Mouse (Mus musculus) MEL (cell line): Measurements from ENCODE around the gene Rcan1. TPM values are rescaled to one million over a fixed set of nuclear protein-coding genes. Genes with fewer than 3 reads are reported as not detected.

Experiments
- DNase-seq: peaks from one replicate; pipeline ENCODE4 v3.0.0; 2011; ENCODE audit warnings: low read depth, low spot score
- H3K27ac ChIP-seq: 2 replicates; pipeline ENCODE4 v1.5.1; 2012; ENCODE audit warnings: low read depth, mild to moderate bottlenecking, control low read depth, low read length, moderate library complexity; ENCODE audit not compliant: control insufficient read depth
- H3K27me3 ChIP-seq, 2 experiments: fragments of 150-350 bp in 1 of 2; sonication (generic) in 1 of 2; 2 replicates each; pipeline ENCODE4 v1.6.1; 2012; ENCODE audit warnings: low read length in 2 of 2, mild to moderate bottlenecking in 2 of 2, improper control_type of control experiment in 1 of 2, moderate library complexity in 1 of 2; ENCODE audit not compliant: insufficient read depth in 2 of 2, control insufficient read depth in 1 of 2
- H3K36me3 ChIP-seq, 2 experiments: 2 replicates each; pipeline ENCODE4 v1.6.1; 2012 to 2014; ENCODE audit warnings: low read length in 2 of 2, improper control_type of control experiment in 1 of 2, inconsistent platforms in 1 of 2, mild to moderate bottlenecking in 1 of 2; ENCODE audit not compliant: insufficient read depth in 2 of 2, control insufficient read depth in 1 of 2
- H3K4me1 ChIP-seq, 2 experiments: fragments of 150-350 bp in 1 of 2; sonication (generic) in 1 of 2; 2 replicates each; pipeline ENCODE4 v1.6.1; 2012; ENCODE audit warnings: low read length in 2 of 2, improper control_type of control experiment in 1 of 2, mild to moderate bottlenecking in 1 of 2; ENCODE audit not compliant: insufficient read depth in 2 of 2, control insufficient read depth in 1 of 2
- H3K4me3 ChIP-seq, 2 experiments: fragments of 150-350 bp in 1 of 2; sonication (generic) in 1 of 2; 2 replicates each; pipeline ENCODE4 v1.5.1; 2012; ENCODE audit warnings: low read depth in 2 of 2, low read length in 2 of 2, mild to moderate bottlenecking in 2 of 2, moderate library complexity in 2 of 2, control low read depth in 1 of 2, improper control_type of control experiment in 1 of 2; ENCODE audit not compliant: control insufficient read depth in 1 of 2, insufficient read depth in 1 of 2
- H3K79me2 ChIP-seq: 2 replicates; pipeline ENCODE4 v1.6.1; 2012; ENCODE audit warnings: mild to moderate bottlenecking, low read length, moderate library complexity; ENCODE audit not compliant: control insufficient read depth, poor library complexity, insufficient read depth
- H3K9ac ChIP-seq: 2 replicates; pipeline ENCODE4 v1.6.1; 2012; ENCODE audit warnings: low read depth, mild to moderate bottlenecking, control low read depth, low read length, moderate library complexity; ENCODE audit not compliant: control insufficient read depth, poor library complexity, severe bottlenecking
- H3K9me3 ChIP-seq: fragments of 150-350 bp; sonication (generic); replicated peaks from 2 replicates; pipeline ENCODE4 v1.6.1; 2012; ENCODE audit warnings: mild to moderate bottlenecking, low read length, improper control_type of control experiment, moderate library complexity; ENCODE audit not compliant: insufficient read depth
- CHD1 ChIP-seq: IDR thresholded peaks from 2 replicates; pipeline ENCODE4 v1.6.1; 2012; ENCODE audit warnings: low read depth, mild to moderate bottlenecking, inconsistent platforms, low read length, improper control_type of control experiment
- CHD2 ChIP-seq: IDR thresholded peaks from 2 replicates; pipeline ENCODE4 v1.6.1; 2011; ENCODE audit warnings: low read length, improper control_type of control experiment
- CTCF ChIP-seq, 3 experiments: IDR thresholded peaks in 2 of 3; conservative IDR thresholded peaks in 1 of 3; 2 replicates each; pipeline ENCODE4 v1.5.1; 2011 to 2012; ENCODE audit warnings: low read length in 3 of 3, low read depth in 2 of 3, mild to moderate bottlenecking in 2 of 3, improper control_type of control experiment in 1 of 3, inconsistent platforms in 1 of 3, mixed read lengths in 1 of 3, moderate library complexity in 1 of 3; ENCODE audit not compliant: control insufficient read depth in 1 of 3, insufficient read depth in 1 of 3, poor library complexity in 1 of 3, severe bottlenecking in 1 of 3
- EP300 ChIP-seq, 2 experiments: IDR thresholded peaks; 2 replicates each; pipeline ENCODE4 v1.6.1; 2011; ENCODE audit warnings: improper control_type of control experiment in 2 of 2, low read length in 2 of 2, low read depth in 1 of 2, mild to moderate bottlenecking in 1 of 2
- GATA1 ChIP-seq: IDR thresholded peaks from 2 replicates; pipeline ENCODE4 v1.6.1; 2011; ENCODE audit warnings: low read depth, low read length, improper control_type of control experiment
- JUND ChIP-seq: IDR thresholded peaks from 2 replicates; pipeline ENCODE4 v1.6.1; 2011; ENCODE audit warnings: low read depth, mild to moderate bottlenecking, improper control_type of control experiment, low read length
- MAX ChIP-seq: IDR thresholded peaks from 2 replicates; pipeline ENCODE4 v1.6.1; 2011; ENCODE audit warnings: low read length, improper control_type of control experiment
- MAZ ChIP-seq: IDR thresholded peaks from 2 replicates; pipeline ENCODE4 v1.6.1; 2012; ENCODE audit warnings: low read depth, mild to moderate bottlenecking, inconsistent platforms, low read length, improper control_type of control experiment
- MEF2A ChIP-seq: IDR thresholded peaks from 2 replicates; pipeline ENCODE4 v1.6.1; 2014; ENCODE audit warnings: low read depth, mild to moderate bottlenecking, inconsistent platforms, low read length, improper control_type of control experiment; ENCODE audit not compliant: poor library complexity, insufficient replicate concordance, severe bottlenecking; ENCODE audit errors: extremely low read depth
- MXI1 ChIP-seq: IDR thresholded peaks from 2 replicates; pipeline ENCODE4 v1.6.1; 2011; ENCODE audit warnings: mild to moderate bottlenecking, low read depth, low read length, improper control_type of control experiment
- POLR2A ChIP-seq, 2 experiments: IDR thresholded peaks; 2 replicates each; pipeline ENCODE4 v1.6.1; 2011 to 2012; ENCODE audit warnings: low read length in 2 of 2, mild to moderate bottlenecking in 2 of 2, control low read depth in 1 of 2, improper control_type of control experiment in 1 of 2, low read depth in 1 of 2, moderate library complexity in 1 of 2; ENCODE audit not compliant: control insufficient read depth in 1 of 2, insufficient read depth in 1 of 2, poor library complexity in 1 of 2
- SIN3A ChIP-seq: IDR thresholded peaks from 2 replicates; pipeline ENCODE4 v1.6.1; 2012; ENCODE audit warnings: low read length, improper control_type of control experiment, inconsistent platforms
- SMC3 ChIP-seq: IDR thresholded peaks from 2 replicates; pipeline ENCODE4 v1.6.1; 2011; ENCODE audit warnings: low read depth, low read length, improper control_type of control experiment
- TBP ChIP-seq: IDR thresholded peaks from 2 replicates; pipeline ENCODE4 v1.8.0; 2011; ENCODE audit warnings: low read depth, low read length, improper control_type of control experiment
- UBTF ChIP-seq: IDR thresholded peaks from 2 replicates; pipeline ENCODE4 v1.6.1; 2012; ENCODE audit warnings: low read depth, mild to moderate bottlenecking, inconsistent platforms, low read length, improper control_type of control experiment, moderate library complexity, borderline replicate concordance; ENCODE audit not compliant: insufficient read depth
- USF1 ChIP-seq: IDR thresholded peaks from 2 replicates; pipeline ENCODE4 v1.6.1; 2014; ENCODE audit warnings: low read depth, mild to moderate bottlenecking, inconsistent platforms, low read length, improper control_type of control experiment, moderate library complexity
- USF2 ChIP-seq, 2 experiments: IDR thresholded peaks; 2 replicates each; pipeline ENCODE4 v1.6.1; 2011 to 2012; ENCODE audit warnings: improper control_type of control experiment in 2 of 2, low read length in 2 of 2, borderline replicate concordance in 1 of 2, inconsistent platforms in 1 of 2, low read depth in 1 of 2, mild to moderate bottlenecking in 1 of 2; ENCODE audit not compliant: insufficient read depth in 1 of 2
- ZC3H11A ChIP-seq: IDR thresholded peaks from 2 replicates; pipeline ENCODE4 v1.6.1; 2012; ENCODE audit warnings: low read depth, mild to moderate bottlenecking, inconsistent platforms, low read length, improper control_type of control experiment
- ZMIZ1 ChIP-seq: IDR thresholded peaks from 2 replicates; pipeline ENCODE4 v1.6.1; 2012; ENCODE audit warnings: low read depth, mild to moderate bottlenecking, inconsistent platforms, low read length, improper control_type of control experiment, moderate library complexity
- polyA plus RNA-seq, 2 experiments: library from polyadenylated mRNA; stranded (reverse) in 1 of 2; unstranded in 1 of 2; fragments of >175 nt in 1 of 2; fragments of >200 nt in 1 of 2; gene quantifications; 2 replicates each; pipeline versions ENCODE4 v1.2.1 to v1.2.4; 2012; ENCODE audit warnings: low replicate concordance in 2 of 2, low read depth in 1 of 2; ENCODE audit not compliant: insufficient read length in 2 of 2, insufficient read depth in 1 of 2, missing spikeins in 1 of 2
- total RNA-seq: library from RNA; depleted of rRNA; stranded (reverse); fragments of 300-350 nt; gene quantifications from 2 replicates; pipeline ENCODE4 v1.2.3, GENCODE M21; 2012

The Rcan1 gene
- total and polyA plus RNA-seq, 3 experiments, result 9.5 to 14.6 TPM; not detected in 1

- no peaks in the 10 kb centered on the region for H3K79me2 ChIP-seq
- no peak overlapping the region for H3K4me3 ChIP-seq
- no peaks in the 10 kb centered on the region for H3K9me3 ChIP-seq
- peaks cover 0 to 14% of the 10 kb centered on the region in 2 experiments; a peak in 2 of 4 replicates for H3K4me1 ChIP-seq
- H3K9ac ChIP-seq, result no peak overlapping the region
- TF ChIP-seq MXI1 (no peak), SIN3A (no peak), UBTF (no peak), CHD1 (no peak), JUND (no peak), USF1 (no peak), CTCF (IDR thresholded peaks at IDR 0.05 in 2 of 3, conservative IDR thresholded peaks at IDR 0.05 in 1 of 3; ENCODE audit: control insufficient read depth in 1 of 3, insufficient read depth in 1 of 3, low read depth in 2 of 3, low read length in 3 of 3, poor library complexity in 1 of 3, severe bottlenecking in 1 of 3) (no peak), TBP (no peak), USF2 (IDR thresholded peaks at IDR 0.05; ENCODE audit: borderline replicate concordance in 1 of 2, insufficient read depth in 1 of 2, low read depth in 1 of 2, low read length in 2 of 2) (no peak), MEF2A (no peak), ZMIZ1 (no peak), SMC3 (no peak), POLR2A (IDR thresholded peaks at IDR 0.05; ENCODE audit: control insufficient read depth in 1 of 2, insufficient read depth in 1 of 2, low read depth in 1 of 2, low read length in 2 of 2, poor library complexity in 1 of 2) (no peak), GATA1 (no peak), ZC3H11A (no peak), CHD2 (no peak), MAX (no peak), MAZ (no peak)
- TF ChIP-seq, all 39 proteins: peak for 0
- DNase-seq, result no peak
- Histone ChIP-seq H3K27me3 (no peaks in the 10 kb centered on the region), H3K36me3 (peaks cover 0 to 6% of the 10 kb centered on the region in 2 experiments; a peak in 2 of 4 replicates), H3K27ac (no peak overlapping the region)
These were observed 29.5 kb downstream of the Rcan1 start for GRCm38 (mm10) chr16:92441203-92441602.

GRCm38 (mm10) chr16:92440229-92440628 is 30.4 kb downstream of the Rcan1 start:
- H3K4me3 ChIP-seq, result no peak overlapping the region
- H3K27me3 ChIP-seq, result no peaks in the 10 kb centered on the region
- H3K9ac ChIP-seq, result no peak overlapping the region
- H3K79me2 ChIP-seq, result no peaks in the 10 kb centered on the region
- peaks cover 0 to 14% of the 10 kb centered on the region in 2 experiments; a peak in 2 of 4 replicates for H3K4me1 ChIP-seq
- no peak overlapping the region for H3K27ac ChIP-seq
- peaks cover 0 to 6% of the 10 kb centered on the region in 2 experiments; a peak in 2 of 4 replicates for H3K36me3 ChIP-seq
- TF ChIP-seq EP300 (IDR thresholded peaks at IDR 0.05; ENCODE audit: low read depth in 1 of 2, low read length in 2 of 2), result no peak
- TF ChIP-seq JUND, result peak; percentile 98
- TF ChIP-seq, all 39 proteins: peak for 1
- DNase-seq, result peak; percentile 39
- H3K9me3 ChIP-seq, result no peaks in the 10 kb centered on the region
